Mouse (Mus musculus): ENCODE measurements at regions not wholly inside any gene's neighbourhood (a gene's known extent, or its start where the extent isn't known, plus 50 kb on each side); places are given as distances from the start of the nearest gene placed in this dataset.

- peaks cover 0 to 6% of the 10 kb centered on the region in 2 experiments; a peak in 1 of 4 replicates for H3K4me1 ChIP-seq (ENCODE audit: control insufficient read depth in 2 of 2, insufficient read depth in 2 of 2, low read length in 2 of 2)
- H3K9me3 ChIP-seq (ENCODE audit: control insufficient read depth, low read length): no peaks in the 10 kb centered on the region
- H3K36me3 ChIP-seq (ENCODE audit: control insufficient read depth, insufficient read depth, low read length): no peaks in the 10 kb centered on the region
- H3K9ac ChIP-seq (ENCODE audit: low read length): no peak overlapping the region
- no peaks in the 10 kb centered on the region for H3K27me3 ChIP-seq (ENCODE audit: control insufficient read depth, insufficient read depth, low read length)
- 83% methylated on average over 7 of the region's 7 CpGs for WGBS
- no peak overlapping the region for H3K4me2 ChIP-seq (ENCODE audit: low read length)
- no peak overlapping the region for H3K27ac ChIP-seq (replicated peaks in 1 of 2; ENCODE audit: control insufficient read depth in 1 of 2, insufficient read depth in 1 of 2, low read depth in 2 of 2, low read length in 2 of 2)
- ATAC-seq (ENCODE audit: insufficient number of reproducible peaks, insufficient read depth, low FRiP score, low read depth): no peak
- H3K4me3 ChIP-seq (ENCODE audit: control insufficient read depth in 1 of 2, insufficient read depth in 1 of 2, low read depth in 1 of 2, low read length in 2 of 2): no peak overlapping the region
Observed at GRCm38 (mm10) chr2:70914372-70914771, 88.8 kb upstream of the Tlk1 start.

- 50% methylated on average over 1 of the region's 1 CpGs for WGBS
Observed at GRCm38 (mm10) chr2:70909401-70909800, 83.9 kb upstream of the Tlk1 start.

GRCm38 (mm10) chr2:70908579-70908978 lies 83.1 kb upstream of the Tlk1 start:
- H3K9ac ChIP-seq (ENCODE audit: low read length): 0 out of 2 replicates have a peak overlapping the region, but pooled peaks have one; percentile 41
- no peaks in the 10 kb centered on the region for H3K27me3 ChIP-seq (ENCODE audit: control insufficient read depth, insufficient read depth, low read length)
- peak overlapping the region; percentile 29 for H3K4me2 ChIP-seq (ENCODE audit: low read length)
- WGBS: 53% methylated on average over 1 of the region's 1 CpGs
- no peak overlapping the region for H3K4me3 ChIP-seq (ENCODE audit: control insufficient read depth in 1 of 2, insufficient read depth in 1 of 2, low read depth in 1 of 2, low read length in 2 of 2)
- no peaks in the 10 kb centered on the region for H3K9me3 ChIP-seq (ENCODE audit: control insufficient read depth, low read length)
- peaks cover 10 to 16% of the 10 kb centered on the region in 2 experiments for H3K4me1 ChIP-seq (ENCODE audit: control insufficient read depth in 2 of 2, insufficient read depth in 2 of 2, low read length in 2 of 2)
- no peaks in the 10 kb centered on the region for H3K36me3 ChIP-seq (ENCODE audit: control insufficient read depth, insufficient read depth, low read length)
- ATAC-seq (ENCODE audit: insufficient number of reproducible peaks, insufficient read depth, low FRiP score, low read depth): peak; percentile 75
- peak overlapping the region; percentile 84 to 86 for H3K27ac ChIP-seq (replicated peaks in 1 of 2; ENCODE audit: control insufficient read depth in 1 of 2, insufficient read depth in 1 of 2, low read depth in 2 of 2, low read length in 2 of 2)

More at GRCm38 (mm10) chr2:70909401-70909800, 83.9 kb upstream of the Tlk1 start:
- no peak for ATAC-seq (ENCODE audit: insufficient number of reproducible peaks, insufficient read depth, low FRiP score, low read depth)
- no peaks in the 10 kb centered on the region for H3K36me3 ChIP-seq (ENCODE audit: control insufficient read depth, insufficient read depth, low read length)
- no peak overlapping the region for H3K4me3 ChIP-seq (ENCODE audit: control insufficient read depth in 1 of 2, insufficient read depth in 1 of 2, low read depth in 1 of 2, low read length in 2 of 2)
- H3K9ac ChIP-seq (ENCODE audit: low read length): no peak overlapping the region
- no peaks in the 10 kb centered on the region for H3K27me3 ChIP-seq (ENCODE audit: control insufficient read depth, insufficient read depth, low read length)
- peak overlapping the region; percentile 72 to 86; a peak in 2 of 4 replicates for H3K27ac ChIP-seq (replicated peaks in 1 of 2; ENCODE audit: control insufficient read depth in 1 of 2, insufficient read depth in 1 of 2, low read depth in 2 of 2, low read length in 2 of 2)
- H3K4me1 ChIP-seq (ENCODE audit: control insufficient read depth in 2 of 2, insufficient read depth in 2 of 2, low read length in 2 of 2): peaks cover 10 to 16% of the 10 kb centered on the region in 2 experiments
- H3K4me2 ChIP-seq (ENCODE audit: low read length): no peak overlapping the region
- no peaks in the 10 kb centered on the region for H3K9me3 ChIP-seq (ENCODE audit: control insufficient read depth, low read length)

GRCm38 (mm10) chr2:70906216-70906615 lies 80.7 kb upstream of the Tlk1 start:
- no peaks in the 10 kb centered on the region for H3K27me3 ChIP-seq (ENCODE audit: control insufficient read depth, insufficient read depth, low read length)
- 59% methylated on average over 3 of the region's 3 CpGs for WGBS
- no peak for ATAC-seq (ENCODE audit: insufficient number of reproducible peaks, insufficient read depth, low FRiP score, low read depth)

GRCm38 (mm10) chr2:70904429-70904828 lies 78.9 kb upstream of the Tlk1 start:
- Histone ChIP-seq H3K27me3 (ENCODE audit: control insufficient read depth, insufficient read depth, low read length) (no peaks in the 10 kb centered on the region), H3K27ac (replicated peaks in 1 of 2; ENCODE audit: control insufficient read depth in 1 of 2, insufficient read depth in 1 of 2, low read depth in 2 of 2, low read length in 2 of 2) (no peak overlapping the region)
- 96% methylated on average over 5 of the region's 5 CpGs for WGBS

More at GRCm38 (mm10) chr2:70906216-70906615, 80.7 kb upstream of the Tlk1 start:
- H3K9me3 ChIP-seq (ENCODE audit: control insufficient read depth, low read length): no peaks in the 10 kb centered on the region
- no peaks in the 10 kb centered on the region for H3K36me3 ChIP-seq (ENCODE audit: control insufficient read depth, insufficient read depth, low read length)
- H3K27ac ChIP-seq (replicated peaks in 1 of 2; ENCODE audit: control insufficient read depth in 1 of 2, insufficient read depth in 1 of 2, low read depth in 2 of 2, low read length in 2 of 2): no peak overlapping the region
- no peak overlapping the region for H3K4me3 ChIP-seq (ENCODE audit: control insufficient read depth in 1 of 2, insufficient read depth in 1 of 2, low read depth in 1 of 2, low read length in 2 of 2)
- H3K9ac ChIP-seq (ENCODE audit: low read length): no peak overlapping the region
- no peak overlapping the region for H3K4me2 ChIP-seq (ENCODE audit: low read length)
- peaks cover 11 to 28% of the 10 kb centered on the region in 2 experiments for H3K4me1 ChIP-seq (ENCODE audit: control insufficient read depth in 2 of 2, insufficient read depth in 2 of 2, low read length in 2 of 2)

GRCm38 (mm10) chr2:70902196-70902595 lies 76.7 kb upstream of the Tlk1 start:
- Histone ChIP-seq H3K9me3 (ENCODE audit: control insufficient read depth, low read length) (no peaks in the 10 kb centered on the region), H3K27ac (replicated peaks in 1 of 2; ENCODE audit: control insufficient read depth in 1 of 2, insufficient read depth in 1 of 2, low read depth in 2 of 2, low read length in 2 of 2) (peak overlapping the region; percentile 34 to 85; a peak in 1 of 4 replicates), H3K36me3 (ENCODE audit: control insufficient read depth, insufficient read depth, low read length) (no peaks in the 10 kb centered on the region), H3K4me3 (ENCODE audit: control insufficient read depth in 1 of 2, insufficient read depth in 1 of 2, low read depth in 1 of 2, low read length in 2 of 2) (no peak overlapping the region), H3K4me2 (ENCODE audit: low read length) (peak overlapping the region; percentile 69; the same call in 1 of the 2 replicates), H3K27me3 (ENCODE audit: control insufficient read depth, insufficient read depth, low read length) (no peaks in the 10 kb centered on the region), H3K9ac (ENCODE audit: low read length) (peak overlapping the region; percentile 64; the same call in 1 of the 2 replicates), H3K4me1 (ENCODE audit: control insufficient read depth in 2 of 2, insufficient read depth in 2 of 2, low read length in 2 of 2) (peaks cover 15 to 28% of the 10 kb centered on the region in 2 experiments)
- ATAC-seq (ENCODE audit: insufficient number of reproducible peaks, insufficient read depth, low FRiP score, low read depth): no peak
- 80% methylated on average over 3 of the region's 3 CpGs for WGBS

More at GRCm38 (mm10) chr2:70904429-70904828, 78.9 kb upstream of the Tlk1 start:
- Histone ChIP-seq H3K9ac (ENCODE audit: low read length) (no peak overlapping the region), H3K36me3 (ENCODE audit: control insufficient read depth, insufficient read depth, low read length) (no peaks in the 10 kb centered on the region), H3K4me2 (ENCODE audit: low read length) (no peak overlapping the region), H3K4me1 (ENCODE audit: control insufficient read depth in 2 of 2, insufficient read depth in 2 of 2, low read length in 2 of 2) (peaks cover 18 to 36% of the 10 kb centered on the region in 2 experiments), H3K4me3 (ENCODE audit: control insufficient read depth in 1 of 2, insufficient read depth in 1 of 2, low read depth in 1 of 2, low read length in 2 of 2) (no peak overlapping the region), H3K9me3 (ENCODE audit: control insufficient read depth, low read length) (no peaks in the 10 kb centered on the region)
- no peak for ATAC-seq (ENCODE audit: insufficient number of reproducible peaks, insufficient read depth, low FRiP score, low read depth)

- Histone ChIP-seq H3K4me3 (ENCODE audit: control insufficient read depth in 1 of 2, insufficient read depth in 1 of 2, low read depth in 1 of 2, low read length in 2 of 2) (peak overlapping the region; percentile 25 to 36), H3K9me3 (ENCODE audit: control insufficient read depth, low read length) (0 out of 2 replicates have a peak, but pooled peaks cover 3% of the 10 kb centered on the region), H3K27me3 (ENCODE audit: control insufficient read depth, insufficient read depth, low read length) (no peaks in the 10 kb centered on the region), H3K9ac (ENCODE audit: low read length) (peak overlapping the region; percentile 64), H3K27ac (replicated peaks in 1 of 2; ENCODE audit: control insufficient read depth in 1 of 2, insufficient read depth in 1 of 2, low read depth in 2 of 2, low read length in 2 of 2) (peak overlapping the region; percentile 34 to 85), H3K4me2 (ENCODE audit: low read length) (peak overlapping the region; percentile 69), H3K36me3 (ENCODE audit: control insufficient read depth, insufficient read depth, low read length) (no peaks in the 10 kb centered on the region), H3K4me1 (ENCODE audit: control insufficient read depth in 2 of 2, insufficient read depth in 2 of 2, low read length in 2 of 2) (peaks cover 14 to 28% of the 10 kb centered on the region in 2 experiments)
- 5% methylated on average over 14 of the region's 14 CpGs for WGBS
- ATAC-seq (ENCODE audit: insufficient number of reproducible peaks, insufficient read depth, low FRiP score, low read depth): peak; percentile 69; the same call in 1 of the 2 replicates
Observed at GRCm38 (mm10) chr2:70901479-70901878, 76.0 kb upstream of the Tlk1 start.

GRCm38 (mm10) chr2:70899056-70899455 lies 73.5 kb upstream of the Tlk1 start:
- Histone ChIP-seq H3K9ac (ENCODE audit: low read length) (no peak overlapping the region), H3K36me3 (ENCODE audit: control insufficient read depth, insufficient read depth, low read length) (no peaks in the 10 kb centered on the region), H3K9me3 (ENCODE audit: control insufficient read depth, low read length) (0 out of 2 replicates have a peak, but pooled peaks cover 3% of the 10 kb centered on the region), H3K4me2 (ENCODE audit: low read length) (no peak overlapping the region), H3K4me3 (ENCODE audit: control insufficient read depth in 1 of 2, insufficient read depth in 1 of 2, low read depth in 1 of 2, low read length in 2 of 2) (no peak overlapping the region), H3K27ac (replicated peaks in 1 of 2; ENCODE audit: control insufficient read depth in 1 of 2, insufficient read depth in 1 of 2, low read depth in 2 of 2, low read length in 2 of 2) (no peak overlapping the region), H3K27me3 (ENCODE audit: control insufficient read depth, insufficient read depth, low read length) (no peaks in the 10 kb centered on the region), H3K4me1 (ENCODE audit: control insufficient read depth in 2 of 2, insufficient read depth in 2 of 2, low read length in 2 of 2) (peaks cover 14 to 28% of the 10 kb centered on the region in 2 experiments)
- no peak for ATAC-seq (ENCODE audit: insufficient number of reproducible peaks, insufficient read depth, low FRiP score, low read depth)
- 92% methylated on average over 4 of the region's 4 CpGs for WGBS
